Comparison of ENCODE assay signal across 22 mouse cellular contexts in the genomic region with DNA sequence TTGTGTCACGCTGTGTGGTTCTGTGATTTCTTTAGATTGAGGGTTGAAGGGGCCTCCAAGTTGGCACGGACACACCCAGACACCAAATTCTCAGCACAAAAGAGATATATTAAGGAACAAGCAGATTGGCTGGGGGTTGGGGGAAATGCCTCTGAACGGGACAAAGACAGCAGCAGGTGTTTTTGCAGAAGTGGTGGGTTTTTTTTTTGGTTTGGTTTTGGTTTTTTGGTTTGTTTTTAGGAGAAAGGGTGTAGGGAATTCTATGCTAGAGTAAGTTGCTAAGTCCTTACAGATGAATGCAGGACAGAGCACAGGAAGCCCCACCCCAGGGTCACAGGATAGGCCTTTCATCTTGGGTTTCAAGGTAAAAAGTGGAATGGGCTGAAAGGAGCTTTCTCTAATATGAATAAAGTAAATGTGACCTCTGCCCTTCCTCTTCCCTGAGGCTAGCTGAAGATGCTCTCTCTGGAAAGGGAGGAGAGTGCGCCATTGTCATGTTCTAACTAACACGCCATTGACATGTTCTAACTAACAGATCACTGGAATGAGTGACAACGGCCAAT. TPM values are rescaled to one million over a fixed set of nuclear protein-coding genes. Genes with fewer than 3 reads are reported as not detected.
DNase-seq lines count a peak whose midpoint lies in the region; ATAC-seq and TF ChIP-seq lines count a peak whose summit lies in the region.
"Had no signal": no experiment of that assay in that cellular context is flagged by ENCODE, and none has a peak within 500 bp of the region (broad histone marks: within the 10 kb centered on the region; RNA-seq: fewer than 3 reads in every experiment).

No protein-coding gene starts in this region.

- no peaks in the 10 kb centered on the region for H3K36me3 ChIP-seq in midbrain, embryonic 11.5 days (ENCODE audit: control insufficient read depth, insufficient read depth, low read length)
- no peaks in the 10 kb centered on the region for H3K36me3 ChIP-seq in midbrain, embryonic 15.5 days (replicated peaks)
- H3K36me3 ChIP-seq in CH12.LX (replicated peaks in 1 of 2; ENCODE audit: control insufficient read depth in 1 of 2, insufficient read depth in 1 of 2, low read length in 1 of 2) (peaks cover 15 to 71% of the 10 kb centered on the region in 2 experiments), ES-E14 (ENCODE audit: control insufficient read depth, insufficient read depth, low read length, poor library complexity, severe bottlenecking) (no peaks in the 10 kb centered on the region)
- H3K36me3 ChIP-seq: embryonic facial prominence, embryonic 10.5 days; heart, embryonic 12.5 days had no signal

- in situ Hi-C loops in CH12.LX (cut with MboI; ENCODE audit: low pct_ligation_motif_present, low pct_unique_long_range_greater_than_20kb, low sequenced_read_pairs): no loop called here
- in situ Hi-C loops in ES-E14 (cut with MboI; ENCODE audit: low sequenced_read_pairs in 2 of 2, unreplicated experiment in 2 of 2): no loop called here

- 78% methylated on average over 6 of the region's 6 CpGs for WGBS in midbrain, embryonic 11.5 days
- 82% methylated on average over 6 of the region's 6 CpGs for WGBS in midbrain, embryonic 15.5 days

- no peak overlapping the region for H3K27ac ChIP-seq in midbrain, embryonic 11.5 days (ENCODE audit: low read depth, low read length)
- H3K27ac ChIP-seq in midbrain, embryonic 15.5 days: no peak overlapping the region
- H3K27ac ChIP-seq in CH12.LX (ENCODE audit: insufficient read depth, low read depth) (no peak overlapping the region), ES-E14 (ENCODE audit: insufficient read depth, low read depth, low read length, poor library complexity, severe bottlenecking) (no peak overlapping the region; the same call in 1 of the 2 replicates)
- H3K27ac ChIP-seq: embryonic facial prominence, embryonic 10.5 days; forebrain, embryonic 13.5 days; hindbrain, postnatal 0 days had no signal

- TF ChIP-seq EP300 in CH12.LX (IDR thresholded peaks at IDR 0.05; ENCODE audit: low read length): no peak

- no peak for TF ChIP-seq POLR2A in CH12.LX (IDR thresholded peaks at IDR 0.05; ENCODE audit: low read depth, low read length)

- DNase-seq in midbrain, embryonic 11.5 days (ENCODE audit: low spot score, missing footprints): peak; percentile 45
- DNase-seq in CH12.LX (ENCODE audit: extremely low read depth) (peak; percentile 23), ES-E14 (ENCODE audit: low read depth, low spot score) (no peak)
- no peak for DNase-seq in frontal cortex, adult 2 months (ENCODE audit: extremely low spot score in 1 of 2, low spot score in 1 of 2)
- DNase-seq: adrenal gland, adult 2 months; adrenal gland, postnatal 25 days; cerebellum, adult 2 months; cerebellum, postnatal 10 days; gastrocnemius, postnatal 10 days; heart, postnatal 36 days; kidney, adult 11 months had no signal

- H3K4me2 ChIP-seq in midbrain, embryonic 11.5 days: no peak overlapping the region
- H3K4me2 ChIP-seq in midbrain, embryonic 15.5 days: no peak overlapping the region
- H3K4me2 ChIP-seq in CH12.LX (ENCODE audit: insufficient read depth, low read depth, poor library complexity, severe bottlenecking): no peak overlapping the region
- H3K4me2 ChIP-seq: forebrain, embryonic 13.5 days; heart, embryonic 12.5 days had no signal

- no peaks in the 10 kb centered on the region for H3K27me3 ChIP-seq in midbrain, embryonic 11.5 days (ENCODE audit: control insufficient read depth, insufficient read depth, low read length)
- no peaks in the 10 kb centered on the region for H3K27me3 ChIP-seq in midbrain, embryonic 15.5 days (replicated peaks)
- H3K27me3 ChIP-seq in CH12.LX (replicated peaks): no peaks in the 10 kb centered on the region
- H3K27me3 ChIP-seq: forebrain, embryonic 13.5 days; heart, embryonic 12.5 days had no signal

- no peaks in the 10 kb centered on the region for H3K79me2 ChIP-seq in CH12.LX (replicated peaks; ENCODE audit: control insufficient read depth, extremely low read depth, insufficient read depth, poor library complexity, severe bottlenecking)

- no peak overlapping the region for H3K9ac ChIP-seq in midbrain, embryonic 11.5 days (ENCODE audit: low read length)
- H3K9ac ChIP-seq in midbrain, embryonic 15.5 days: no peak overlapping the region
- no peak overlapping the region for H3K9ac ChIP-seq in CH12.LX (ENCODE audit: insufficient read depth, low read depth)
- no peak overlapping the region for H3K9ac ChIP-seq in ES-E14 (ENCODE audit: insufficient read depth, low read depth, low read length, poor library complexity, severe bottlenecking)
- H3K9ac ChIP-seq: forebrain, embryonic 13.5 days; heart, embryonic 12.5 days had no signal

- no peak overlapping the region for H3K4me3 ChIP-seq in midbrain, embryonic 11.5 days (ENCODE audit: low read depth, low read length)
- no peak overlapping the region for H3K4me3 ChIP-seq in midbrain, embryonic 15.5 days
- H3K4me3 ChIP-seq in CH12.LX (replicated peaks in 1 of 3; ENCODE audit: low read depth in 2 of 3, low read length in 2 of 3, poor library complexity in 1 of 3) (no peak overlapping the region), ES-E14 (ENCODE audit: insufficient read depth in 1 of 2, low read depth in 1 of 2, low read length in 2 of 2, poor library complexity in 1 of 2, severe bottlenecking in 1 of 2) (no peak overlapping the region)
- H3K4me3 ChIP-seq: embryonic facial prominence, embryonic 10.5 days; forebrain, embryonic 13.5 days; heart, embryonic 12.5 days had no signal

- TF ChIP-seq RAD21 in CH12.LX (IDR thresholded peaks at IDR 0.05; ENCODE audit: low read depth, low read length): no peak

- no peak for ATAC-seq in midbrain, embryonic 11.5 days (ENCODE audit: low FRiP score)
- no peak for ATAC-seq in midbrain, embryonic 15.5 days (replicated peaks)
- ATAC-seq in granulocyte monocyte progenitor cell, adult 5-6 weeks (replicated peaks; ENCODE audit: poor library complexity, severe bottlenecking): 0 out of 2 replicates have a peak, but pooled peaks have one; percentile 22
- ATAC-seq in megakaryocyte-erythroid progenitor cell, adult 5-6 weeks (replicated peaks; ENCODE audit: low FRiP score, low TSS enrichment, poor library complexity, severe bottlenecking): no peak
- ATAC-seq: forebrain, embryonic 13.5 days; hindbrain, postnatal 0 days had no signal

- H3K4me1 ChIP-seq in midbrain, embryonic 11.5 days (ENCODE audit: control insufficient read depth, insufficient read depth, low read length): no peaks in the 10 kb centered on the region
- H3K4me1 ChIP-seq in midbrain, embryonic 15.5 days: no peaks in the 10 kb centered on the region
- peaks cover 2 to 40% of the 10 kb centered on the region in 2 experiments; a peak in 2 of 4 replicates for H3K4me1 ChIP-seq in CH12.LX (ENCODE audit: control insufficient read depth in 1 of 2, insufficient read depth in 2 of 2)
- H3K4me1 ChIP-seq in ES-E14 (ENCODE audit: control insufficient read depth in 2 of 2, insufficient read depth in 2 of 2, low read length in 2 of 2, poor library complexity in 1 of 2): peaks cover 4 to 7% of the 10 kb centered on the region in 2 experiments; a peak in 3 of 4 replicates
- H3K4me1 ChIP-seq: embryonic facial prominence, embryonic 10.5 days; heart, embryonic 12.5 days had no signal

- no peaks in the 10 kb centered on the region for H3K9me3 ChIP-seq in midbrain, embryonic 11.5 days (ENCODE audit: control insufficient read depth, low read length)
- H3K9me3 ChIP-seq in midbrain, embryonic 15.5 days: no peaks in the 10 kb centered on the region
- peaks cover 10% of the 10 kb centered on the region for H3K9me3 ChIP-seq in CH12.LX (replicated peaks; ENCODE audit: low read length)
- no peaks in the 10 kb centered on the region for H3K9me3 ChIP-seq in ES-E14 (ENCODE audit: control insufficient read depth, insufficient read depth, low read depth, low read length)
- H3K9me3 ChIP-seq: embryonic facial prominence, embryonic 10.5 days; forebrain, embryonic 13.5 days; heart, embryonic 12.5 days had no signal

- dilution Hi-C loops in CH12.LX (cut with MboI; ENCODE audit: extremely low pct_ligation_motif_present, extremely low pct_unique_long_range_greater_than_20kb, low sequenced_read_pairs): no loop called here

- TF ChIP-seq CTCF in CH12.LX (conservative IDR thresholded peaks at IDR 0.05 in 1 of 2, IDR thresholded peaks at IDR 0.05 in 1 of 2; ENCODE audit: low read depth in 2 of 2, low read length in 2 of 2): no peak

TF ChIP-seq in CH12.LX, 34 proteins besides CTCF, POLR2A, EP300 and RAD21 (continues in another document):
- TF ChIP-seq TBP (conservative IDR thresholded peaks at IDR 0.05; ENCODE audit: low read depth, low read length) (no peak), SMC3 (IDR thresholded peaks at IDR 0.05; ENCODE audit: low read depth, low read length) (no peak)

TF ChIP-seq in ES-E14, 5 proteins besides CTCF, POLR2A, EP300 and RAD21 (continues in another document):
- TF ChIP-seq ZNF384 (IDR thresholded peaks at IDR 0.05; ENCODE audit: low read depth, low read length): peak; percentile 43; the same call in 1 of the 2 replicates

RNA-seq across cellular contexts. Expression of a gene that starts 31.7 kb away (rescaled TPM):
- not detected in 2 replicates for polyA plus RNA-seq in midbrain, embryonic 11.5 days (2014; fragmentation: Nextera tagmentation; extraction: Ambion mirVana)
- 0.36 TPM in 1 of 2 replicates, not detected in the other for polyA plus RNA-seq in midbrain, embryonic 15.5 days (2015; fragmentation: Nextera tagmentation; extraction: Ambion mirVana)
- 50.9 and 75.8 TPM in 2 replicates for total RNA-seq in CH12.LX (2012; rRNA removed)
- 172 and 180 TPM in 2 replicates for total RNA-seq in CH12.LX (2014; rRNA removed)
- polyA plus RNA-seq in CH12.LX (2012; ENCODE audit: insufficient read length, low read depth): 124 and 127 TPM in 2 replicates
- 0.31 TPM in 1 of 2 replicates, not detected in the other for total RNA-seq in ES-E14 (2012; rRNA removed)
- 1.9 and 4.8 TPM in 2 replicates for total RNA-seq in granulocyte monocyte progenitor cell, adult 5-6 weeks (2014; fragmentation: Nextera tagmentation)
- total RNA-seq in granulocyte monocyte progenitor cell, adult 5-6 weeks (2017): 1.4 and 4.7 TPM in 2 replicates
- 0.32 and 0.44 TPM in 2 replicates for polyA plus RNA-seq in frontal cortex, adult 2 months (2012; rRNA removed)
- 3.7 and 17.0 TPM in 2 replicates for total RNA-seq in megakaryocyte-erythroid progenitor cell, adult 5-6 weeks (2014; fragmentation: Nextera tagmentation)
- 0.50 and 3.5 TPM in 2 replicates for total RNA-seq in megakaryocyte-erythroid progenitor cell, adult 5-6 weeks (2017)
- polyA plus RNA-seq: cerebellum, adult 2 months; embryonic facial prominence, embryonic 10.5 days; forebrain, embryonic 13.5 days; heart, embryonic 12.5 days; intestine, embryonic 14.5 days had no signal

RNA-seq across cellular contexts. Expression of a gene that starts 53.6 kb away (rescaled TPM):
- not detected in 2 replicates for polyA plus RNA-seq in midbrain, embryonic 11.5 days (2014; fragmentation: Nextera tagmentation; extraction: Ambion mirVana)
- polyA plus RNA-seq in midbrain, embryonic 15.5 days (2015; fragmentation: Nextera tagmentation; extraction: Ambion mirVana): not detected in 2 replicates
- total RNA-seq in CH12.LX (2012; rRNA removed): 0.17 and 0.21 TPM in 2 replicates
- 0.13 and 0.16 TPM in 2 replicates for total RNA-seq in CH12.LX (2014; rRNA removed)
- 1.6 and 1.7 TPM in 2 replicates for polyA plus RNA-seq in CH12.LX (2012; ENCODE audit: insufficient read length, low read depth)
- not detected in 2 replicates for total RNA-seq in ES-E14 (2012; rRNA removed)
- 1.6 and 2.3 TPM in 2 replicates for total RNA-seq in granulocyte monocyte progenitor cell, adult 5-6 weeks (2014; fragmentation: Nextera tagmentation)
- total RNA-seq in granulocyte monocyte progenitor cell, adult 5-6 weeks (2017): 1.3 and 1.9 TPM in 2 replicates
- polyA plus RNA-seq in frontal cortex, adult 2 months (2012; rRNA removed): 0.12 and 0.17 TPM in 2 replicates
- total RNA-seq in megakaryocyte-erythroid progenitor cell, adult 5-6 weeks (2014; fragmentation: Nextera tagmentation): 2.6 and 2.7 TPM in 2 replicates
- 1.1 TPM in 2 replicates for total RNA-seq in megakaryocyte-erythroid progenitor cell, adult 5-6 weeks (2017)
- total RNA-seq: hindbrain, postnatal 0 days had no signal
- polyA plus RNA-seq: embryonic facial prominence, embryonic 10.5 days; embryonic facial prominence, embryonic 14.5 days; forebrain, embryonic 13.5 days; heart, embryonic 12.5 days; heart, embryonic 16.5 days; hindbrain, embryonic 11.5 days; hindbrain, postnatal 0 days; intestine, embryonic 14.5 days had no signal

Comparison
In these comparisons a context has a peak if more than half of its experiments do, and no peak if none do; other contexts are left out.
1. DNase-seq: peak in midbrain, embryonic 11.5 days (single experiment) and CH12.LX (single experiment); none in ES-E14 (single experiment) and frontal cortex, adult 2 months (0 of 2).